Mouse (Mus musculus) CH12.LX (cell line): ENCODE measurements at regions not wholly inside any gene's neighbourhood (a gene's known extent, or its start where the extent isn't known, plus 50 kb on each side); places are given as distances from the start of the nearest gene placed in this dataset.

ENCODE experiments used
- CTCF ChIP-seq, 2 experiments: IDR thresholded peaks in 1 of 2; conservative IDR thresholded peaks in 1 of 2; 2 replicates each; pipeline ENCODE4 v1.5.1; 2011 to 2012; ENCODE audit warnings: low read depth in 2 of 2, low read length in 2 of 2, improper control_type of control experiment in 1 of 2, inconsistent platforms in 1 of 2, mild to moderate bottlenecking in 1 of 2, moderate library complexity in 1 of 2
- ELF1 ChIP-seq: IDR thresholded peaks from 2 replicates; pipeline ENCODE4 v1.6.1; 2014; ENCODE audit warnings: low read depth, mild to moderate bottlenecking, inconsistent platforms, low read length, improper control_type of control experiment
- MAFK ChIP-seq: IDR thresholded peaks from 2 replicates; pipeline ENCODE4 v1.6.1; 2011; ENCODE audit warnings: low read length, improper control_type of control experiment; ENCODE audit not compliant: insufficient replicate concordance
- MEF2A ChIP-seq: IDR thresholded peaks from 2 replicates; pipeline ENCODE4 v1.6.1; 2014; ENCODE audit warnings: low read depth, mild to moderate bottlenecking, inconsistent platforms, low read length, improper control_type of control experiment, borderline replicate concordance
- POLR2A ChIP-seq: IDR thresholded peaks from 2 replicates; pipeline ENCODE4 v1.6.1; 2011; ENCODE audit warnings: low read depth, mild to moderate bottlenecking, improper control_type of control experiment, low read length
- RCOR1 ChIP-seq: conservative IDR thresholded peaks from 2 replicates; pipeline ENCODE4 v1.6.1; 2012; ENCODE audit warnings: low read depth, mild to moderate bottlenecking, inconsistent platforms, low read length, improper control_type of control experiment
- SIN3A ChIP-seq: IDR thresholded peaks from 2 replicates; pipeline ENCODE4 v1.6.1; 2012; ENCODE audit warnings: low read length, improper control_type of control experiment, inconsistent platforms
- SMC3 ChIP-seq: IDR thresholded peaks from 2 replicates; pipeline ENCODE4 v1.6.1; 2011; ENCODE audit warnings: low read depth, low read length, improper control_type of control experiment
- USF1 ChIP-seq: IDR thresholded peaks from 2 replicates; pipeline ENCODE4 v1.6.1; 2014; ENCODE audit warnings: low read depth, mild to moderate bottlenecking, inconsistent platforms, low read length, improper control_type of control experiment
- ZC3H11A ChIP-seq: IDR thresholded peaks from 2 replicates; pipeline ENCODE4 v1.6.1; 2012; ENCODE audit warnings: low read depth, mild to moderate bottlenecking, inconsistent platforms, low read length, improper control_type of control experiment
- ZKSCAN1 ChIP-seq: IDR thresholded peaks from 2 replicates; pipeline ENCODE4 v1.6.1; 2012; ENCODE audit warnings: low read depth, inconsistent platforms, low read length, improper control_type of control experiment, borderline replicate concordance

DNA sequence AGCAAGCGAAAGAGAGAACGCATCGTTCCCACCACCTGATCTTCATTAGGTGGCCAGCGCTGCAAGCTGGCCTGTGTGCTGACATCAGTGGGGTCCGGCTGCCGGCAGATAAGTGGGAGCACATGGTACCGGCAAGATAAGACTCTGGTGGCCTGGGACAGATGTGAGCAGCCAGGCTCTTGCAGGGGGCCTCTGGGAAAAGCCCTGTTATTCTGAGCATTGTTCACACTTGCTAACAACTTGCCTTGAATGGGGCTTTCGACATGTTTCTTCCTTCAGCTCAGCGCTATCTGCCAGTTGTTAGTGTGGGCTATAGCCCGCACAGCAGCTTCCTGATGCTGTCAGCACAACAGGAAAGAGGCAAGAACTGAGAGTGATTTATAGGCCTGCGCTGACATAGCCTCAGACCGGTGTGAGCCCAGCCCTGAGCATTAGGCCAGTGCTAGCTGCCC lies 57.9 kb upstream of the Runx1 start:
- no peak for TF ChIP-seq CTCF (conservative IDR thresholded peaks at IDR 0.05 in 1 of 2, IDR thresholded peaks at IDR 0.05 in 1 of 2; ENCODE audit: low read depth in 2 of 2, low read length in 2 of 2)
- no peak for TF ChIP-seq POLR2A
- TF ChIP-seq MAFK: no peak
- no peak for TF ChIP-seq ZC3H11A
- TF ChIP-seq USF1: no peak
- no peak for TF ChIP-seq RCOR1
- TF ChIP-seq MEF2A: no peak
- no peak for TF ChIP-seq SIN3A
- TF ChIP-seq ELF1: no peak
- TF ChIP-seq ZKSCAN1: no peak
- no peak for TF ChIP-seq SMC3
